Comparison of ENCODE assay signal across 25 mouse cellular contexts in the genomic region with DNA sequence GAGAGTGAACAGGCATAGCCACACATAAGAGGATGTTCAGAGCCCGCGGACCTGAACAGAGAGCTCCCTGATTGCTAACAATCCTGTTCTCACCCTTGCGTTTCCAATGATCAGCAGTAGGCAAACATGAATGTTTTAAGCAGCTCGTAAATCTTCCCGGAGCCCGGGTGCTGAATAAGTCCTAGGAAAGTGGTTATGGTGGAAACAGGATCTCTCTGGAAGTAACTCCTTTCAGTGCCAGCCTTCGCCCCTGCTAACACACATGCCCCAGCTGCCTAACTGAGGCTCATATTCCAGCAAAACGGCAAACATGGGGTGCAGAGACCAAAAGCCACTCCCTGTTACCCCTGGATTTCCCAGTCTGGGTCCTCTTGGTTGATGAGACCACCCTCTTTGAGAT.
DNase-seq lines count a peak whose midpoint lies in the region; ATAC-seq and TF ChIP-seq lines count a peak whose summit lies in the region.
"Had no signal": no experiment of that assay in that cellular context is flagged by ENCODE, and none has a peak within 500 bp of the region (broad histone marks: within the 10 kb centered on the region; RNA-seq: fewer than 3 reads in every experiment).

No protein-coding gene starts in this region.

- H3K36me3 ChIP-seq in limb, embryonic 11.5 days (ENCODE audit: control insufficient read depth, insufficient read depth, low read length), result no peaks in the 10 kb centered on the region
- H3K36me3 ChIP-seq in limb, embryonic 15.5 days, result no peaks in the 10 kb centered on the region
- H3K36me3 ChIP-seq: embryonic facial prominence, embryonic 15.5 days; forebrain, embryonic 12.5 days; heart, embryonic 12.5 days; lung, embryonic 15.5 days had no signal

- DNase-seq in gastrocnemius, adult 2 months, result no peak
- DNase-seq in gastrocnemius, postnatal 14 days, result no peak
- DNase-seq in kidney, postnatal 4 days, result peak; percentile 1 to 10
- DNase-seq in kidney, postnatal 36 days, result no peak
- peak; percentile 64 for DNase-seq in limb, embryonic 11.5 days (ENCODE audit: low spot score)
- DNase-seq in heart, postnatal 25 days (ENCODE audit: low spot score), result no peak
- no peak for DNase-seq in yolk sac, embryonic 10.5 days (ENCODE audit: low spot score)
- DNase-seq: adrenal gland, postnatal 25 days; B cell, adult 2 months; cerebellum, adult 11-12 months; cerebellum, postnatal 10 days; forebrain, postnatal 0 days; heart, adult 2 months; kidney, adult 11 months; layer of hippocampus, adult 9-11 months; right cerebral cortex, postnatal 14 days had no signal

- H3K4me3 ChIP-seq in gastrocnemius, adult 2 months, result peak overlapping the region; percentile 36
- H3K4me3 ChIP-seq in limb, embryonic 11.5 days (ENCODE audit: low read depth, low read length), result no peak overlapping the region
- H3K4me3 ChIP-seq in limb, embryonic 15.5 days, result peak overlapping the region; percentile 9
- H3K4me3 ChIP-seq: embryonic facial prominence, embryonic 15.5 days; forebrain, embryonic 12.5 days; heart, adult 2 months; heart, embryonic 12.5 days; lung, embryonic 15.5 days had no signal

- no peaks in the 10 kb centered on the region for H3K27me3 ChIP-seq in limb, embryonic 11.5 days (ENCODE audit: control insufficient read depth, insufficient read depth, low read length)
- no peaks in the 10 kb centered on the region for H3K27me3 ChIP-seq in limb, embryonic 15.5 days
- H3K27me3 ChIP-seq: embryonic facial prominence, embryonic 15.5 days; forebrain, embryonic 12.5 days; heart, embryonic 12.5 days; lung, embryonic 15.5 days had no signal

- peak; percentile 72; the same call in 1 of the 2 replicates for ATAC-seq in limb, embryonic 11.5 days (ENCODE audit: insufficient number of reproducible peaks, low FRiP score, low TSS enrichment, low read depth)
- ATAC-seq in limb, embryonic 15.5 days (ENCODE audit: insufficient number of reproducible peaks, low FRiP score, low TSS enrichment, low read depth), result 0 out of 2 replicates have a peak, but pooled peaks have one; percentile 61
- ATAC-seq: forebrain, postnatal 0 days; inflammation-experienced regulatory T-cells, adult 6 months had no signal

- 22% methylated on average over 8 of the region's 8 CpGs for WGBS in limb, embryonic 11.5 days
- 27% methylated on average over 8 of the region's 8 CpGs for WGBS in limb, embryonic 15.5 days

- H3K9me3 ChIP-seq in limb, embryonic 11.5 days (ENCODE audit: control insufficient read depth, low read length), result no peaks in the 10 kb centered on the region
- H3K9me3 ChIP-seq in limb, embryonic 15.5 days, result no peaks in the 10 kb centered on the region
- H3K9me3 ChIP-seq: embryonic facial prominence, embryonic 15.5 days; forebrain, embryonic 12.5 days; heart, embryonic 12.5 days; lung, embryonic 15.5 days had no signal

- H3K27ac ChIP-seq in gastrocnemius, adult 2 months, result peak overlapping the region; percentile 6; the same call in 1 of the 2 replicates
- peak overlapping the region; percentile 10 for H3K27ac ChIP-seq in limb, embryonic 11.5 days (replicated peaks; ENCODE audit: low read depth, low read length)
- peak overlapping the region; percentile 39; the same call in 1 of the 2 replicates for H3K27ac ChIP-seq in limb, embryonic 15.5 days
- H3K27ac ChIP-seq: embryonic facial prominence, embryonic 15.5 days; forebrain, embryonic 12.5 days; heart, adult 2 months; hindbrain, embryonic 14.5 days; lung, embryonic 15.5 days had no signal

- intact Hi-C loops in gastrocnemius, adult 2 months (cut with DNase I), result loop anchor here (5.0 to 10.0 kb wide), 2 partner anchors 43 to 185 kb away; no protein-coding TSS in a partner anchor
- intact Hi-C loops in gastrocnemius, postnatal 14 days (cut with DNase I; ENCODE audit: low total_unique reads), result no loop called here
- intact Hi-C loops in heart, postnatal 25 days (cut with DNase I), result no loop called here

- no peak overlapping the region for H3K4me2 ChIP-seq in limb, embryonic 11.5 days (ENCODE audit: low read depth, severe bottlenecking)
- peak overlapping the region; percentile 34 for H3K4me2 ChIP-seq in limb, embryonic 15.5 days
- H3K4me2 ChIP-seq: embryonic facial prominence, embryonic 15.5 days; forebrain, embryonic 12.5 days; heart, embryonic 12.5 days; hindbrain, embryonic 14.5 days; liver, embryonic 11.5 days; lung, embryonic 15.5 days; midbrain, embryonic 11.5 days had no signal

- peaks cover 6% of the 10 kb centered on the region for H3K4me1 ChIP-seq in limb, embryonic 11.5 days (ENCODE audit: control insufficient read depth, insufficient read depth, low read length)
- H3K4me1 ChIP-seq in limb, embryonic 15.5 days, result peaks cover 7% of the 10 kb centered on the region
- H3K4me1 ChIP-seq: embryonic facial prominence, embryonic 15.5 days; forebrain, embryonic 12.5 days; heart, embryonic 12.5 days; lung, embryonic 15.5 days had no signal

- no peak overlapping the region for H3K9ac ChIP-seq in limb, embryonic 11.5 days (ENCODE audit: low read length)
- no peak overlapping the region for H3K9ac ChIP-seq in limb, embryonic 15.5 days
- H3K9ac ChIP-seq: embryonic facial prominence, embryonic 15.5 days; forebrain, embryonic 12.5 days; forebrain, postnatal 0 days; heart, embryonic 12.5 days; hindbrain, embryonic 14.5 days; lung, embryonic 15.5 days had no signal

- TF ChIP-seq CTCF in gastrocnemius, adult 2 months (IDR thresholded peaks at IDR 0.05), result no peak

Comparison
In these comparisons a context has a peak if more than half of its experiments do, and no peak if none do; other contexts are left out.
1. DNase-seq: peak in kidney, postnatal 4 days (2 of 2) and limb, embryonic 11.5 days (single experiment); none in gastrocnemius, adult 2 months (single experiment), gastrocnemius, postnatal 14 days (single experiment), kidney, postnatal 36 days (0 of 2), heart, postnatal 25 days (single experiment) and yolk sac, embryonic 10.5 days (single experiment).
2. Peak in every context shown above with its lines, with median percentiles within 50 percentile points of each other: H3K27ac ChIP-seq.